Mouse (Mus musculus) sigmoid colon, adult 10 weeks (tissue): Measurements from ENCODE around the gene Npepl1. TPM values are rescaled to one million over a fixed set of nuclear protein-coding genes. Genes with fewer than 3 reads are reported as not detected.

ENCODE experiments used
- polyA plus RNA-seq: library from polyadenylated mRNA; stranded (reverse); fragments of 350-450 nt; fragmentation: Illumina TruSeq; extraction: RNeasy Lipid Tissue Mini Kit (QIAGEN cat#74804); gene quantifications from one replicate; pipeline ENCODE4 v1.2.3, GENCODE M21; 2014; ENCODE audit warnings: low read depth, low replicate concordance

Npepl1 gene
- 6.4 TPM for polyA plus RNA-seq

DNA sequence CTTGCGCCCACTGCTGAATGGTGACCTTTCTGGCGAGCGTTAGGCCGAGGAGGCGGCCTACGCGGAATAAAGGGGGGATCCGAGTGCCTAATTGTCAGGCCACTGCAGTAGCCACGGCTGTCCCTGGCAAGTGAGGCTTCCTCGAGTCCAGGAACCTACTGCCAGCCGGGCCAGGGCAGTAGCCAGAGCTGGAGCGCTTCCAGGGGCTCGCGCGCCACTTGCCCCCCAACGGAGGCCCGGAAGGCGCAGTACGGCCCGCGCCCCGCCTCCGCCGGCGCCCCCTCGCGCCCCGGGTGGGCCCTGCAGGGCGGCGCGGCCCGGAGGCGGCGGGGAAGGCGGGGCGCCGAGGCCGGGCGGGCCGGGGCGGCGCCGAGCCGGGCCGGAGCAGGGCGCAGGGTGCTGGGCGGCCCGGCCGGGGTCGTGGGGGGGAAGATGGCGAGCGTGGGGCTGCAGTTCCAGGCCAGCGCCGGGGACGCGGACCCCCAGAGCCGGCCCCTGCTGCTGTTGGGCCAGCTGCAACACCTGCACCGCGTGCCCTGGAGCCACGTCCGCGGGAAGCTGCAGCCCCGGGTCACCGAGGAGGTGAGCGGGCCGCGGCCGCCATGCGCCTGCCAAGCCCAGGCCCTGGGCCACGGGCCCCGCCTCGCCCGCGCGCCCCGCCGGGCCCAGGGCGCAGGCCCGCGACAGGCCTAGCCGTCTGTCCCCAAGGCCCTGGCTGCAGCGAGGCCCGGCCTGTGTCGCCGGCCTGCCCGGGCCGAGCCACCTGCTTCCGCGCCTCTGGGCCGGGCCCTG lies at the start of gene Npepl1:
Npepl1 (plus strand) TSS at position 359 of the 792 bp plus-strand sequence.

GRCm38 (mm10) chr2:174075673-174076432 lies 34.3 kb upstream of the Npepl1 start, which contains the start of gene Stx16:
TSS of gene Stx16 (plus strand) at chr2:174076308.

Other genes starting within 250 kb of the Npepl1 start
- gene Stx16, start 34.0 kb upstream of the Npepl1 start, polyA plus RNA-seq = 77.2 TPM
- gene Gnas, start 174.0 kb downstream of the Npepl1 start, polyA plus RNA-seq = 529 TPM
- not detected for gene Gm20721, start 236.4 kb downstream of the Npepl1 start, polyA plus RNA-seq